Mouse (Mus musculus) layer of hippocampus, adult 18-20 months (tissue): ENCODE measurements at regions not wholly inside any gene's neighbourhood (a gene's known extent, or its start where the extent isn't known, plus 50 kb on each side); places are given as distances from the start of the nearest gene placed in this dataset.

Experiments used
- DNase-seq, 2 experiments: peaks; one replicate each; pipeline ENCODE4 v3.0.0; 2022; ENCODE audit warnings: low spot score in 2 of 2

DNA sequence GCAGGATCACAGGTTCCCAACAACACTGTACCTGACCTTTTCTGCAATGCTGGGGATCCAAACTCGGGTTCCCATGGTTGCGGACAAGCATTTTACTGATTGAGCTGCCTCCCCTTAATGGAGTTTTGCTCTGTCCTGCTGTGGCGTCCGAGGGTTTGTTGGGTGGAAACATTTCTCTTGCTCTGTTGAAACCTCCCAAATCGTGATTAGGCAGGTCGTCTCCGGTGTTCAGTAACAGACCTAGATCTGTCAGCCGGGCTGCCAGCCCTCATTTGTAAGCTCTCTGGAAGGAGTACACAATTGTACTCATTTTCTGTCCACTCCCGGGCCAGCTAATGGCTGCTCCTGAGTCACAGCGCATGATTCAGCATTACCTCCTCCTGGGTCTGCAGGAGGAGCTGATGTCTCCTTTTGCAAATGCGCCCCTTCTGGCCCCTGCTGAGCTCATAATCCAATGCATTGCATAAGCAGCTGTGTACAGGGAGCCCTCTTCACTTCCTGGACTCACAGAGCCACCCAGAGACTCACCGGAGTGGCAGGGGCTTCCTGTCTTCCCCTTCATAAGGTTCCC lies 49.8 kb upstream of the Sipa1l2 start:
- peak; percentile 28 to 38 for DNase-seq
